Mouse (Mus musculus): ENCODE data around the gene Gnai2. TPM values are rescaled to one million over a fixed set of nuclear protein-coding genes. Genes with fewer than 3 reads are reported as not detected.
"Not testable (repeated sequence)": the region's sequence is repeated elsewhere in the genome, so short reads cannot be mapped to it uniquely, and the experiment has no call there.

Gene Gnai2
- polyA plus RNA-seq (2016; fragmentation: Nextera tagmentation; extraction: Ambion mirVana), result 570 and 587 TPM in 2 replicates

DNA sequence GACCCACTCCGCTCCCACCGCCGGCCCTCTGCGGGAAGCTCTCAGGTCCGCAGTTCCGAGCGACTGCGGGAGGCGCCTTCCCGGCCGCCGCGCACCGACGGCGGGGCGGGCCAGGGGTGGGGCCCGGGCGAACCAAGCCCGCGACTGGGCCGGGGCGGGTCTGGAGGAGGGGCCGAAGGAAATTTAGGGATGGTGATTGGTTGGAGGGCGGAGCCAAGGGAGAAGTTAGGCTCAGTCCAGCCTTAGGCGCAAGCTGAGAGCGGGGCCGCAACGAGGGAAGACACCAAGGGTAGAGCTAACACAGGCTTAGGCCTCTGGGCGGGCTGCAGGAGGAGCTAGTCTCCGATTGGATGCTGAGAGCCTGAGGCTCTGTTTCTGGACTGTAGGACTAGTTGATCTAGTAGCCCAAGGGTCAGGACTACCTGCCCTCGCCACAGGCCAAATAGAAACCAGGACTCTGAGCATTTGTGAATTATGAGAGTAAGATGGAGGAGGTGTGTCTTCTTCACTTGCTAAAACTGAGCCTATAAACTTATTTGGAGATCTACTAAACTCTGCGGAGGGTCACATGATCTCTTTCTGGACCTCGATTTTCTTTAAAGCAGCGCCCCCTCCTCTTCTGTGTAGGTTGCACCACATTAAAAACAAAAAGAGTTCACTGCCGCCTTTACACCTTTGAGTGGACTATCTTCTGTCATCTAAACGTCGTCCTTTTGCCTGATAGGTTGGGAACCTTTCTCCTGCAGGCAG, at the start of gene Gnai2:
Gnai2 (minus strand) TSS at position 89 of the 750 bp plus-strand sequence.
- no peaks in the 10 kb centered on the region for H3K27me3 ChIP-seq
- no peaks in the 10 kb centered on the region for H3K9me3 ChIP-seq
- H3K4me3 ChIP-seq (replicated peaks), result peak within 1 kb of the TSS; percentile 94
- H3K27ac ChIP-seq, result peak within 1 kb of the TSS; percentile 100
- 3% methylated on average over 31 of the region's 38 CpGs for WGBS
- no peaks in the 10 kb centered on the region; the same call in 1 of the 2 replicates for H3K36me3 ChIP-seq (replicated peaks)
- peak within 1 kb of the TSS; percentile 99 for H3K4me2 ChIP-seq
- peak; percentile 91 for ATAC-seq (ENCODE audit: low FRiP score)
- peak within 1 kb of the TSS; percentile 94 for H3K9ac ChIP-seq
- H3K4me1 ChIP-seq, result peaks cover 75% of the 10 kb centered on the region

DNA sequence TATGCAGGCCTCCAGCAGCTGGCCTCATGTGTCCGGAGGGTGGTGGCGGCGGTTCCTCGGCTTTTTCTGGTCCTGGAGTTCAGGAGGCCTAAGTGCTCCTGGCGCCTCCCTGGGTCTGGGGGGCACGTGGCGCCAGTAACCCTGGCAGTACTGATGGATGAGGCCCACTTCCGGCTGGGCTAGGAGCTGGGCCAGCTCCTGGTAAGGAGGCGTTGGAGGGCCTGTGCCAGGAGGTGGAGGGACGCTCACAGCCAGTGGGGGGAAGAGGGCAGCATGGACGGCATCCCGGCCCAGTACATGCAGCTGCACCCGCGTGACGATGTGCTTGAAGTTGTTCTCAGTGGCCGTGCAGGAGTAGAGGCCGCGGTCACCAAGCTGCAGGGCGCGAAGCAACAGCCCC, 47.2 kb upstream of the Gnai2 start:
- H3K4me1 ChIP-seq, result no peaks in the 10 kb centered on the region
- no peak for ATAC-seq (ENCODE audit: low FRiP score)
- 93% methylated on average over 20 of the region's 20 CpGs for WGBS
- H3K9me3 ChIP-seq, result no peaks in the 10 kb centered on the region
- no peak overlapping the region for H3K4me3 ChIP-seq (replicated peaks)
- H3K9ac ChIP-seq, result no peak overlapping the region
- peaks cover 18% of the 10 kb centered on the region for H3K36me3 ChIP-seq (replicated peaks)
- no peak overlapping the region for H3K4me2 ChIP-seq
- 0 out of 2 replicates have a peak overlapping the region, but pooled peaks have one; percentile 8 for H3K27ac ChIP-seq
- H3K27me3 ChIP-seq, result peaks cover 14% of the 10 kb centered on the region

- Histone ChIP-seq H3K9ac (no peak within 1 kb of the TSS), H3K4me3 (replicated peaks) (no peak within 1 kb of the TSS), H3K27me3 (peaks cover 43% of the 10 kb centered on the region), H3K27ac (no peak within 1 kb of the TSS), H3K4me1 (peaks cover 16% of the 10 kb centered on the region), H3K9me3 (no peaks in the 10 kb centered on the region), H3K4me2 (no peak within 1 kb of the TSS), H3K36me3 (replicated peaks) (peaks cover 10% of the 10 kb centered on the region)
- ATAC-seq (ENCODE audit: low FRiP score), result no peak
- WGBS, result 45% methylated on average over 5 of the region's 5 CpGs
Observed at GRCm38 (mm10) chr9:107679501-107679900, 44.3 kb upstream of the Gnai2 start, which contains the start of gene Gnat1. Gnat1 (minus strand) TSS chr9:107679712.

DNA sequence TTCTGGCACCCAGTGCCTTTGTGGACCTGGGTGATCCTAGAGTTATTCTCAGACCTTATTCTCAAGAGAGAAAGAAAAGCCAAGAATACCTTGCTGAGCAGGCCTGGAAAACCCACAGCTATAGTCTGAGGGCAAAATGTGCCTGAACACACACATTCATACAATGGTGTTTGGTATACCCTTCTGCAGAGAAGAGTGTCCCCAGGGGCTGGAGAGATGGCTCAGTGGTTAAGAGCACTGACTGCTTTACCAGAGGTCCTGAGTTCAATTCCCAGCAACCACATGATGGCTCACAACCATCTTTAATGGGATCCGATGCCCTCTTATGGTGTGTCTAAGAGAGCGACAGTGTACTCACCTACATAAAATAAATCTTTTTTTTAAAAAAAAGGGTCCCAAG, 43.7 kb upstream of the Gnai2 start:
- Histone ChIP-seq H3K27ac (no peak overlapping the region), H3K36me3 (replicated peaks) (peaks cover 5% of the 10 kb centered on the region), H3K4me3 (replicated peaks) (no peak overlapping the region), H3K4me1 (peaks cover 16% of the 10 kb centered on the region), H3K27me3 (peaks cover 48% of the 10 kb centered on the region), H3K9me3 (no peaks in the 10 kb centered on the region), H3K4me2 (no peak overlapping the region), H3K9ac (no peak overlapping the region)
- ATAC-seq (ENCODE audit: low FRiP score), result no peak
- WGBS, result 97% methylated on average over 2 of the region's 2 CpGs

- H3K4me2 ChIP-seq; ATAC-seq (ENCODE audit: low FRiP score); H3K36me3 ChIP-seq (replicated peaks); H3K27ac ChIP-seq; H3K9me3 ChIP-seq; H3K9ac ChIP-seq; H3K4me3 ChIP-seq (replicated peaks): not testable (repeated sequence)
- H3K4me1 ChIP-seq, result peaks cover 16% of the 10 kb centered on the region
- 39% methylated on average over 14 of the region's 14 CpGs for WGBS
- peaks cover 51% of the 10 kb centered on the region for H3K27me3 ChIP-seq
Observed at GRCm38 (mm10) chr9:107677819-107678526, 42.8 kb upstream of the Gnai2 start.

- Histone ChIP-seq H3K4me1 (peaks cover 16% of the 10 kb centered on the region), H3K9me3 (no peaks in the 10 kb centered on the region), H3K27ac (no peak overlapping the region), H3K27me3 (peaks cover 51% of the 10 kb centered on the region), H3K9ac (no peak overlapping the region), H3K4me2 (peak overlapping the region; percentile 67; the same call in 1 of the 2 replicates), H3K36me3 (replicated peaks) (no peaks in the 10 kb centered on the region), H3K4me3 (replicated peaks) (no peak overlapping the region)
- 21% methylated on average over 17 of the region's 17 CpGs for WGBS
- no peak for ATAC-seq (ENCODE audit: low FRiP score)
Observed at GRCm38 (mm10) chr9:107677091-107677784, 42.1 kb upstream of the Gnai2 start.

- 2% methylated on average over 24 of the region's 25 CpGs for WGBS
- Histone ChIP-seq H3K36me3 (replicated peaks) (no peaks in the 10 kb centered on the region), H3K27ac (no peak overlapping the region), H3K4me3 (replicated peaks) (peak overlapping the region; percentile 36), H3K27me3 (peaks cover 51% of the 10 kb centered on the region), H3K4me2 (peak overlapping the region; percentile 67), H3K4me1 (peaks cover 16% of the 10 kb centered on the region), H3K9me3 (no peaks in the 10 kb centered on the region), H3K9ac (peak overlapping the region; percentile 40)
- peak; percentile 49 for ATAC-seq (ENCODE audit: low FRiP score)
Observed at GRCm38 (mm10) chr9:107676302-107676701, 41.1 kb upstream of the Gnai2 start.

DNA sequence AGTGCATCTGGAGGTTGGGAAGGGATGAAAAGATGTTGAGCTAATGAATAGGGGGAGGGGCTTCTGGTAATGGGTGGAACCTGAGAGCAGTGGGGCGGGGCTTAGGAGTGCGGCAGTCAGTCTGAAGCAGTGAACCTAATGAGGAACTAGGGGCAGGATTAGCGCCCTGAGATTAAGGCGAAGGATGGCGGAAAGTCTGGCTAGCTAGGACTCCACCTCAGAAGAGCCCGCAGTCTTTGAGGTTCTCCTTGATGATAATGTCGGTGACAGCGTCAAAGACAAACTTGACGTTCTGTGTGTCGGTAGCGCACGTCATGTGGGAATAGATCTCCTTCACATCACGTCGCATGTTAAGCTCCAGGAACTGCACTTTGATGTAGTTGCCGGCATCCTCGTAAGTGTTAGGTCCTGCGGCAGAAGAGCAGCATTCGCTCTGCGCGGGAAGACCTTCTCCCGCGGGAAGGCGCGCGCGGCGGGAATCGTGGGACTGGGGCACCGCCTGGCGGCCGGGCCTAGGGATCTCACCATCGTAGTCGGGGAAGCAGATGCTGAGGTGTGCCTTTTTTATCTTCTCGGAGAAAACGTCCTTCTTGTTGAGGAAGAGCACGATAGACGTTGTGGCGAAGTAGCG, 40.6 kb upstream of the Gnai2 start:
- Histone ChIP-seq H3K9ac (peak overlapping the region; percentile 40), H3K4me1 (peaks cover 16% of the 10 kb centered on the region), H3K4me2 (peak overlapping the region; percentile 67), H3K36me3 (replicated peaks) (no peaks in the 10 kb centered on the region), H3K27ac (no peak overlapping the region), H3K4me3 (replicated peaks) (peak overlapping the region; percentile 36), H3K27me3 (peaks cover 51% of the 10 kb centered on the region), H3K9me3 (no peaks in the 10 kb centered on the region)
- WGBS, result under 1% methylated on average over 39 of the region's 39 CpGs
- ATAC-seq (ENCODE audit: low FRiP score), result peak; percentile 67

DNA sequence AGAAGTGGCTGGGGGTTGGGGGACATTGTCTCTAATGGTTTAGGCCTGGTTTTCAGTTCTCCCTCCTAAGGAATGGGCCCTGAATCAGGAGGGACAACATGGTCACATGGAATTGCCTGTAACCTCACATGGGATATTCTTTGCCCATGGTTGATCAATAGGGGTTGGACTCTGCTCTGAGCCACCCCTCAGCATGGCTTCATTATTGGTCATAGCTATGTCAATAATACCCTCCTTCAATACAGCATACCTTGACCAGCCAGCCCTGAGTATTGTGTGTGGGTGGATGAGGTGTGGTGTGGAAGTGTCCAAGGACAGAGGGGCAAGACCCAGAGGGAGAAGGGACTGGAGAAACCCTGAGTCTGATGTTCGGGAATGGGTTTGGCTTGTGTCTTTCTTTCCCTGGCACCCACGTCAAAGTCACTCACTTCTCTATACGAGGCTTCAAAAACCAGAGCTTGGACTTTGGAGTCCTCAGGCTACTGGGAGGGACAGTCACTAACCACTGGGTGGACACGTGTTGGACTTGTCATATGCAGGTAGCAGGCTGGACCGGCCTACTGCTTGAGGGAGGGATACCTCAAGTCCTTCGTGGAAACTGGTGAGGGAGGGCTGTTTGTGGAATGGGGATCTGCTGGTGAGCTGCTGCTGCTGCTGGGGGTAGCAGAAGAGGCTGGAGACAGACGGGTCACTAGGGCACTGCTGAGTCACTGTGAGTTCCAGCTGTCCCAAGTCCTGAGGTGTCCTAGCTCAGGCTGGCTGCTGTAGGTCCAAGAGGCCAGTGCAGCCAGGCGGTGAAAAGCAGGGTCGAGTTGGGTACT, 39.7 kb upstream of the Gnai2 start:
- Histone ChIP-seq H3K9ac (no peak overlapping the region), H3K4me1 (peaks cover 23% of the 10 kb centered on the region), H3K4me2 (no peak overlapping the region), H3K27me3 (peaks cover 52% of the 10 kb centered on the region), H3K36me3 (replicated peaks) (no peaks in the 10 kb centered on the region), H3K27ac (no peak overlapping the region), H3K4me3 (replicated peaks) (no peak overlapping the region), H3K9me3 (no peaks in the 10 kb centered on the region)
- 55% methylated on average over 9 of the region's 9 CpGs for WGBS
- ATAC-seq (ENCODE audit: low FRiP score), result no peak

DNA sequence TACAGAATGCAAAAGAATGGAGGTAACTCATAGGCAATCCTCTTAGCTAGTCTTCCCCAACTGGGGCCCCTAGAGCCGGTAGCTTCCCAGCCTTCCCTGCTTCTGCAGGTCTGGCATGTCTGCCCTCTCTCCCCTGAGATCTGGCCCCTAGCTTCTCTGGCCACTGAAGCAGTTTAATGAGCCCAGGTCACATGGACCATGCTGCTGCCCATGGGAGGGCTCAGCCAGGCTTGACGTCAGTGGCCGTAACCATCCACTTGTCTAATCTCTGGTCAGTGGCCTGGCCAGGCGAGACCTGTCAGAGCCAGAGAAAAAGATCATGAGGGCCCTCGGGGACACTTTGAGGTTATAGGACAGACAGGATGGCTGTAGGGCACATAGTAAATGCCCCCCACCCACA, 35.1 kb upstream of the Gnai2 start:
- H3K9ac ChIP-seq, result no peak overlapping the region
- no peak overlapping the region for H3K27ac ChIP-seq
- no peak overlapping the region for H3K4me2 ChIP-seq
- no peaks in the 10 kb centered on the region for H3K9me3 ChIP-seq
- peaks cover 61% of the 10 kb centered on the region for H3K27me3 ChIP-seq
- 65% methylated on average over 5 of the region's 5 CpGs for WGBS
- no peak overlapping the region for H3K4me3 ChIP-seq (replicated peaks)
- ATAC-seq (ENCODE audit: low FRiP score), result no peak
- no peaks in the 10 kb centered on the region for H3K36me3 ChIP-seq (replicated peaks)
- peaks cover 41% of the 10 kb centered on the region for H3K4me1 ChIP-seq

- peaks cover 39% of the 10 kb centered on the region for H3K4me1 ChIP-seq
- H3K27me3 ChIP-seq, result peaks cover 57% of the 10 kb centered on the region
- H3K4me3 ChIP-seq (replicated peaks), result no peak within 1 kb of the TSS
- WGBS, result 88% methylated on average over 9 of the region's 9 CpGs
- H3K4me2 ChIP-seq, result no peak within 1 kb of the TSS
- no peak within 1 kb of the TSS for H3K27ac ChIP-seq
- no peaks in the 10 kb centered on the region for H3K9me3 ChIP-seq
- no peaks in the 10 kb centered on the region for H3K36me3 ChIP-seq (replicated peaks)
- H3K9ac ChIP-seq, result no peak within 1 kb of the TSS; the same call in 1 of the 2 replicates
- ATAC-seq (ENCODE audit: low FRiP score), result no peak
Observed at GRCm38 (mm10) chr9:107669480-107669945, 34.3 kb upstream of the Gnai2 start, which contains the start of gene Slc38a3. Slc38a3 (minus strand) TSS chr9:107669530.

Data from forebrain, embryonic 12.5 days (tissue).